Mouse (Mus musculus): ENCODE data around the gene Csnk1g2.

DNA sequence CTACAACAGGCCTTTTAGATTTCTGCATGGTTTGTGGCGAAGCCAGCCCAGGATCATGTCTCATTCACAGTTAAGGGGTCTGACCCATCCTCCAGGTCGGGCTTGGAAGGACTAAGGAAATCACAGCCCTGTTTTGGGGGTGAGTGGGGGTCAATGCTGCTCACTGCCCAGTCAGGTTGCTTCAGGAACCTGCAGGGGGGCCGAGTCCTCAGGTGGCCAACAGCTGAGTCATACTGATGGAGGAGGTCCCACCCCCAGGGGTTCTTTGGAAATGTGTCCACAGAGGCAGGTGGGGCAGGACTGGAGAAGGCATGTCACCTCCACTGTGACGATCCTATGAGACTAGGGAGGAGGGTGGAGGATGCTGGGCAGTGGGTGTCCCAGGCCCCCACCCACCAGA lies 42.8 kb downstream of the Csnk1g2 start:
- TF ChIP-seq CTCF (IDR thresholded peaks at IDR 0.05; ENCODE audit: low read depth) (no peak), EP300 (optimal IDR thresholded peaks at IDR 0.05) (no peak)
